Mouse (Mus musculus) macrophage (primary cell): Measurements from ENCODE around the gene Cyfip1. TPM values are rescaled to one million over a fixed set of nuclear protein-coding genes. Genes with fewer than 3 reads are reported as not detected.

Source experiments
- polyA plus RNA-seq: library from polyadenylated mRNA; stranded (reverse); fragments of 250-400 nt; gene quantifications from 3 replicates; pipeline ENCODE4 v1.2.4, GENCODE M21; 2018; ENCODE audit warnings: inconsistent platforms

The Cyfip1 gene
- polyA plus RNA-seq, 1 experiment from 2014 or later, result 94.6 TPM

Other genes with a start within 250 kb of the Cyfip1 start
- gene Siglech, start 73.6 kb upstream of the Cyfip1 start, polyA plus RNA-seq, result 0.53 to 2.7 TPM (median 1.1 TPM) in 3 replicates
- 9.2 to 15.7 TPM (median 14.6 TPM) in 3 replicates for gene Tubgcp5, start 47.6 kb upstream of the Cyfip1 start, polyA plus RNA-seq
- 46.8 to 70.3 TPM (median 57.8 TPM) in 3 replicates for gene Nipa2, start 120.7 kb downstream of the Cyfip1 start, polyA plus RNA-seq
- 4.1 to 8.0 TPM (median 4.2 TPM) in 3 replicates for gene Nipa1, start 178.2 kb downstream of the Cyfip1 start, polyA plus RNA-seq
- gene Herc2, start 208.5 kb downstream of the Cyfip1 start, polyA plus RNA-seq, result 15.6 to 19.5 TPM (median 16.6 TPM) in 3 replicates